Mouse (Mus musculus): ENCODE data around the gene Arid3a. TPM values are rescaled to one million over a fixed set of nuclear protein-coding genes. Genes with fewer than 3 reads are reported as not detected.

Gene Arid3a
- total and polyA plus RNA-seq, 3 experiments, result 48.4 to 114 (median 94.4) TPM

DNA sequence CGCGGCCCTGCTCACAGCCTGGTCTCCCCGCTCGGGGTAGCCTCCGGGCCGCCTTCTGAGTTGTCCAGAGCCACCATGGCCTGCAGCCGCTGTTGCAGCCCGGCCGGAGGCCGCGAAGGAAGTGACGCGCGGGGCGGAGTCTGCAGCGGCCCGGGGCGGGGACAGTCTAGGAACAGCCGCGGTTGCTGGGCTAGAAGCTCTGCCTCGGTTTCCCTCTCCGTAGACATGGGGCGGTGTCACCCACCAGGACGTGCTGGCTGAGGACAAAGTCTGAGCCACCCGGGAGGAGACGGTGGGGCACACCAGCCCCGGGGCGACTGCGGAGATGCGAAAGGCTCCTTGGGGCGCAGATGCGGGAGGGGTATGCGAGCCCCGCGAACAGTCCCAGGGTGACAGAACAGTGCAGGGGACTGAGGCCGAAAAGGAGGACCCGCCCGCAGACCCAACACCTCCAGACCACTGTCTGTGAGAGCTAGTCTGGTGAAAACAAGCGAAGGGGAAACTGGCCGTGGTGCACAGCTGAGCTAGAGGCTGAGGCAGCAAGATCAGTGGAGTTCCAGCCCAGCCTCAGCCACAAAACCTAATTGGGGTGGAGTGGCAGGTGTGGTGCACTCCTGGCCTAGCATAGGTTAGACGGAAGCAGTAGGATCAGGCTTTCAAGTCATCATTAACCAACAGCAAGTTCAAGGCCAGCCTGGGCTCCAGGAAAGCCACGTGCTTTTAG, 9.9 kb upstream of the Arid3a start, which contains the start of gene Kiss1r:
TSS of gene Kiss1r (plus strand) at position 164 of the 724 bp plus-strand sequence.
- in situ Hi-C loops (cut with MboI; ENCODE audit: low pct_ligation_motif_present, low pct_unique_long_range_greater_than_20kb, low sequenced_read_pairs), result no loop called here
- Histone ChIP-seq H3K4me2 (ENCODE audit: insufficient read depth, low read depth, poor library complexity, severe bottlenecking) (peak within 1 kb of the TSS; percentile 55), H3K4me1 (ENCODE audit: control insufficient read depth in 1 of 2, insufficient read depth in 2 of 2) (peaks cover 10 to 30% of the 10 kb centered on the region in 2 experiments), H3K79me2 (replicated peaks; ENCODE audit: control insufficient read depth, extremely low read depth, insufficient read depth, poor library complexity, severe bottlenecking) (no peaks in the 10 kb centered on the region; the same call in 1 of the 2 replicates), H3K27me3 (replicated peaks) (no peaks in the 10 kb centered on the region), H3K9ac (ENCODE audit: insufficient read depth, low read depth) (peak within 1 kb of the TSS; percentile 94), H3K9me3 (replicated peaks; ENCODE audit: low read length) (peaks cover 4% of the 10 kb centered on the region), H3K36me3 (replicated peaks in 1 of 2; ENCODE audit: control insufficient read depth in 1 of 2, insufficient read depth in 1 of 2, low read length in 1 of 2) (peaks cover 0 to 21% of the 10 kb centered on the region in 2 experiments), H3K27ac (ENCODE audit: insufficient read depth, low read depth) (no peak within 1 kb of the TSS), H3K4me3 (replicated peaks in 1 of 3; ENCODE audit: low read depth in 2 of 3, low read length in 2 of 3, poor library complexity in 1 of 3) (peak within 1 kb of the TSS; percentile 83 to 93 (median 87))
- DNase-seq (ENCODE audit: extremely low read depth), result peak; percentile 64
- dilution Hi-C loops (cut with MboI; ENCODE audit: extremely low pct_ligation_motif_present, extremely low pct_unique_long_range_greater_than_20kb, low sequenced_read_pairs), result no loop called here
- TF ChIP-seq ZC3H11A (IDR thresholded peaks at IDR 0.05; ENCODE audit: low read depth, low read length) (no peak), PAX5 (IDR thresholded peaks at IDR 0.05; ENCODE audit: low read length) (no peak), ZMIZ1 (IDR thresholded peaks at IDR 0.05; ENCODE audit: low read depth, low read length) (peak; percentile 40; the same call in 1 of the 2 replicates), GABPA (IDR thresholded peaks at IDR 0.05; ENCODE audit: insufficient replicate concordance, low read depth, low read length) (no peak), ZNF384 (IDR thresholded peaks at IDR 0.05; ENCODE audit: low read depth, low read length) (no peak), POLR2A (IDR thresholded peaks at IDR 0.05; ENCODE audit: low read depth, low read length) (peak; percentile 95), NRF1 (IDR thresholded peaks at IDR 0.05; ENCODE audit: low read depth, low read length) (0 out of 2 replicates have a peak, but pooled peaks have one; percentile 9), KAT2A (IDR thresholded peaks at IDR 0.05; ENCODE audit: insufficient replicate concordance, low read length) (no peak), CTCF (conservative IDR thresholded peaks at IDR 0.05 in 1 of 2, IDR thresholded peaks at IDR 0.05 in 1 of 2; ENCODE audit: low read depth in 2 of 2, low read length in 2 of 2) (no peak), JUN (IDR thresholded peaks at IDR 0.05; ENCODE audit: insufficient read depth, low read depth, low read length) (no peak), UBTF (IDR thresholded peaks at IDR 0.05; ENCODE audit: low read depth, low read length) (no peak), MAZ (IDR thresholded peaks at IDR 0.05; ENCODE audit: low read depth, low read length) (no peak), IRF4 (IDR thresholded peaks at IDR 0.05; ENCODE audit: low read depth, low read length) (no peak), E2F4 (IDR thresholded peaks at IDR 0.05; ENCODE audit: insufficient replicate concordance, low read depth, low read length) (no peak), CHD2 (IDR thresholded peaks at IDR 0.05; ENCODE audit: low read length) (no peak), MAFK (IDR thresholded peaks at IDR 0.05; ENCODE audit: insufficient replicate concordance, low read length) (no peak), USF1 (IDR thresholded peaks at IDR 0.05; ENCODE audit: low read depth, low read length) (no peak), SMC3 (IDR thresholded peaks at IDR 0.05; ENCODE audit: low read depth, low read length) (no peak), MXI1 (IDR thresholded peaks at IDR 0.05; ENCODE audit: low read depth, low read length) (peak; percentile 53), SIN3A (IDR thresholded peaks at IDR 0.05; ENCODE audit: low read length) (no peak), RCOR1 (conservative IDR thresholded peaks at IDR 0.05; ENCODE audit: low read depth, low read length) (no peak), JUND (conservative IDR thresholded peaks at IDR 0.05; ENCODE audit: low read depth, low read length) (no peak), ELF1 (IDR thresholded peaks at IDR 0.05; ENCODE audit: low read depth, low read length) (no peak), TCF12 (IDR thresholded peaks at IDR 0.05; ENCODE audit: low read depth, low read length) (peak; percentile 88), RAD21 (IDR thresholded peaks at IDR 0.05; ENCODE audit: low read depth, low read length) (no peak), CHD1 (IDR thresholded peaks at IDR 0.05; ENCODE audit: low read depth, low read length) (no peak), POLR2AphosphoS2 (IDR thresholded peaks at IDR 0.05; ENCODE audit: low read depth, low read length) (no peak), HCFC1 (IDR thresholded peaks at IDR 0.05; ENCODE audit: low read depth, low read length) (peak; percentile 70), EP300 (IDR thresholded peaks at IDR 0.05; ENCODE audit: low read length) (no peak), BHLHE40 (IDR thresholded peaks at IDR 0.05; ENCODE audit: low read depth, low read length) (no peak), TBP (conservative IDR thresholded peaks at IDR 0.05; ENCODE audit: low read depth, low read length) (0 out of 2 replicates have a peak, but pooled peaks have one; percentile 28), ZKSCAN1 (IDR thresholded peaks at IDR 0.05; ENCODE audit: borderline replicate concordance, low read depth, low read length) (no peak), NELFE (IDR thresholded peaks at IDR 0.05; ENCODE audit: low read depth, low read length) (peak; percentile 92), USF2 (conservative IDR thresholded peaks at IDR 0.05; ENCODE audit: low read depth, low read length) (no peak), MYC (IDR thresholded peaks at IDR 0.05; ENCODE audit: low read depth, low read length) (no peak), MEF2A (IDR thresholded peaks at IDR 0.05; ENCODE audit: borderline replicate concordance, low read depth, low read length) (no peak)
